Mouse (Mus musculus): ENCODE data around the gene Gpr149. TPM values are rescaled to one million over a fixed set of nuclear protein-coding genes. Genes with fewer than 3 reads are reported as not detected.

The Gpr149 gene
- polyA plus RNA-seq, 1 experiment, result not detected

DNA sequence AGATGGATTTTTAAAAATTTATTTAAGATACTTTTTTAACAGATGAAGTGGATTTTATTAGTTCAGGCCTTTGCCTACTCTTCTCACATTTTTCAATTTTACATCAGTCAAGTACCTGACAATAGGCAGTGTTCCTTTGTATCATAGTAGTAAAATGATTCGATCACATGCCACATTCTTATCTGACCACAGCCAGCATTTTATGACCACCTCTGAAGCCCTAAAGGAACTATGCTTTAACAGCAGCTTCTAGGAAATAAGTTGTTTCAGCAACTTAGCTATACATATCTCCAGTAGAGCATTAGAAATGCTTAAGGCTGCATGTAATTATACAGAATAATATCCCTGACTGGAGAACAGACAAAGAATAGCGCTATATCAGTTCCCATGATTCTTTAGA, 120.6 kb downstream of the Gpr149 start:
- TF ChIP-seq GATA1 (IDR thresholded peaks at IDR 0.05; ENCODE audit: low read length), result no peak

Other genes with a start within 250 kb of the Gpr149 start
- gene Dhx36, start 98.1 kb downstream of the Gpr149 start, polyA plus RNA-seq (2012), result 7.4 and 10.2 TPM in 2 replicates